Mouse (Mus musculus) ZHBTc4 (cell line): ENCODE data around the gene Tenm4.

Experiments
- DNase-seq: peaks from one replicate; pipeline ENCODE4 v3.0.0-alpha.2; 2011; ENCODE audit warnings: low read depth, low spot score

The Tenm4 gene

GRCm38 (mm10) chr7:96643461-96644204, 472.6 kb downstream of the Tenm4 start:
- DNase-seq = peak; percentile 85

- DNase-seq = no peak
Observed at GRCm38 (mm10) chr7:96644205-96644531, 473.1 kb downstream of the Tenm4 start.

- DNase-seq = no peak
Observed at GRCm38 (mm10) chr7:96647657-96648056, 476.6 kb downstream of the Tenm4 start.

- DNase-seq = no peak
Observed at GRCm38 (mm10) chr7:96648606-96649005, 477.6 kb downstream of the Tenm4 start.

GRCm38 (mm10) chr7:96649171-96649570, 478.1 kb downstream of the Tenm4 start:
- DNase-seq = no peak

GRCm38 (mm10) chr7:96650435-96650834, 479.4 kb downstream of the Tenm4 start:
- DNase-seq = no peak

- no peak for DNase-seq
Observed at GRCm38 (mm10) chr7:96651055-96651454, 480.0 kb downstream of the Tenm4 start.

GRCm38 (mm10) chr7:96651626-96652341, 480.7 kb downstream of the Tenm4 start:
- DNase-seq = peak; percentile 43

- DNase-seq = no peak
Observed at GRCm38 (mm10) chr7:96652844-96653243, 481.8 kb downstream of the Tenm4 start.

GRCm38 (mm10) chr7:96654206-96654605, 483.2 kb downstream of the Tenm4 start:
- peak; percentile 63 for DNase-seq

- peak; percentile 94 for DNase-seq
Observed at GRCm38 (mm10) chr7:96655096-96655716, 484.2 kb downstream of the Tenm4 start.

- DNase-seq = no peak
Observed at GRCm38 (mm10) chr7:96657101-96657830, 486.2 kb downstream of the Tenm4 start.

GRCm38 (mm10) chr7:96657857-96658580, 487.0 kb downstream of the Tenm4 start:
- no peak for DNase-seq

GRCm38 (mm10) chr7:96660907-96661306, 489.9 kb downstream of the Tenm4 start:
- peak; percentile 18 for DNase-seq

- peak; percentile 74 for DNase-seq
Observed at GRCm38 (mm10) chr7:96661352-96662169, 490.5 kb downstream of the Tenm4 start.

- DNase-seq = no peak
Observed at GRCm38 (mm10) chr7:96663336-96663735, 492.3 kb downstream of the Tenm4 start.

GRCm38 (mm10) chr7:96666366-96666896, 495.4 kb downstream of the Tenm4 start:
- DNase-seq = no peak

GRCm38 (mm10) chr7:96667688-96668087, 496.6 kb downstream of the Tenm4 start:
- DNase-seq = no peak

- peak; percentile 24 for DNase-seq
Observed at GRCm38 (mm10) chr7:96670095-96670494, 499.0 kb downstream of the Tenm4 start.

GRCm38 (mm10) chr7:96672322-96672914, 501.4 kb downstream of the Tenm4 start:
- peak; percentile 49 for DNase-seq
